Mouse (Mus musculus): ENCODE results near the gene Car6. TPM values are rescaled to one million over a fixed set of nuclear protein-coding genes. Genes with fewer than 3 reads are reported as not detected.

Gene Car6
- polyA plus RNA-seq, 1 experiment: not detected

DNA sequence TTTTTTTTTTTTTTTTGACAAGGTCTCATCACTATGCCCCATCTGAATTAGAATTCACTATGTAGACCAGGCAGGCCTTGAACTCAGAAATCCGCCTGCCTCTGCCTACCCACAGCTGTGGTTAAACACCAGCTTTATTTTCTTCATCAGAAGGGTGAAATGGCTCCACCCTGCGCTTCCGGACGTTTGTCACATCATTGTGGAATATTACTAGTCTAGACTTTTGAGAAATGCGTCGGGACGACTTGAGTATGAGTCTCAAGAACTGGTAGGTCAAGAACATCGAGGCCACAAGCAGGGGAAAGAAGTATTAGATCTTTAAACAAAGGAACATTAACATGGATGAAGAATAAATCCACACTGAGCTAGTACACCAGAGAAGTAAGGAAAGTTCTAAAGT, 34.9 kb upstream of the Car6 start:
- H3K27ac ChIP-seq (replicated peaks; ENCODE audit: low read depth, low read length): peak overlapping the region; percentile 91
- peak overlapping the region; percentile 15 for H3K4me3 ChIP-seq (ENCODE audit: insufficient read depth, low read depth, low read length)
- H3K4me1 ChIP-seq (ENCODE audit: control insufficient read depth, insufficient read depth, insufficient read length, low read length): peaks cover 11% of the 10 kb centered on the region

DNA sequence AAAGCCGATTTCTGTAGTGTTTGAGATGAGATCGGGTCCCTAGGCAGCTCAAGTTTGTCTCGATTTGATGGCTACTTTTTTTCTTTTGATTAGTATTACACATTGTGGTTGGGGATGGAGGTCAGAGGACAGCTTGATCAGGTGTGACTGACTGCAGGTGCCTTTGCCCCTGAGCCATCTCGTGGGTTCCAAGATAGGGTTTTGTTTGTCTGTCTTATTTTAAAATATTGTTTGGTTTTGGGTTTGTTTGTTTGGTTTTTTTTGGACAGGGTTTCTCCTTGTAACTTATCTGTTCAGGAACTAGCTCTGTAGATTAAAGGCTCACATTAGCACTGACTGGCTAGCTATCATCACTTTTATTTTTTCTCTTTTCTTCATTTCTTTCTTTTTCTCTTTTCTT, 34.5 kb upstream of the Car6 start:
- 0 out of 2 replicates have a peak overlapping the region, but pooled peaks have one; percentile 7 for H3K27ac ChIP-seq (replicated peaks; ENCODE audit: low read depth, low read length)
- H3K4me3 ChIP-seq (ENCODE audit: insufficient read depth, low read depth, low read length): no peak overlapping the region
- peaks cover 15% of the 10 kb centered on the region for H3K4me1 ChIP-seq (ENCODE audit: control insufficient read depth, insufficient read depth, insufficient read length, low read length)

DNA sequence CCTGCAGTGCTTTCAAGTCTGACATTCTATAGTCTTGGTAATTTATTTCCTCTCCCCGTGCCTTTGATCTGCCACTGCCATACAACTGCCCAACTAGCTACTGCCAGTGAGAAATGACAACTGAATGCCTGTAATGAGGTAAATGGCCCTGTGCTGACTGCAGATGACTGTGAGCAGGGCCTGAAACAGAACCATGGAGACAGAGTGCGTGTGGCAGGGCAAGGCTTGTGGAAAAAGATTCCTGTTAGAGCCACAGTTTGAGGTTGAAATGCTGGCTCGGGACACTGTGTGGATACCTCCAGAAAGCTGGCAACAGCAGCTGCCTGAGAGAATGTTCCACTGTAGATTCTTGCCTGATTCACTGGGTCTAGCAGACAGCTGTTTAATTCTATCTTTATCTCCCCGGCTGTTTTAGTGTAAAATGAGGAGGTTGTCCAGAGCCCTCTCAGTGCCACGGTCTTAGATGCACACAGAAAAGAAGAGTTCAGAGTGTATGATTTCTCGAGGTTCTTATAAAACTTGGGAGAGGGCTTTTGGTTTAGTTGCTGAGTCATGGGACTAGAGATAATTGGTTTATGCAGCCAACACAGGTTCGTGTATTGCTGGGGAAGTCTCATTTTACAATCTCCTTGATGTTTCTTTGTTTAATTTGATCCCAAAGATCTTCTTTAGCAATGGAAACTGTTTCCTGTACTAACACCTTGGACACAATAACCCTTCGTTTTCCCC, 33.6 kb upstream of the Car6 start:
- Histone ChIP-seq H3K4me3 (ENCODE audit: insufficient read depth, low read depth, low read length) (no peak overlapping the region), H3K4me1 (ENCODE audit: control insufficient read depth, insufficient read depth, insufficient read length, low read length) (peaks cover 19% of the 10 kb centered on the region), H3K27ac (replicated peaks; ENCODE audit: low read depth, low read length) (peak overlapping the region; percentile 19)

DNA sequence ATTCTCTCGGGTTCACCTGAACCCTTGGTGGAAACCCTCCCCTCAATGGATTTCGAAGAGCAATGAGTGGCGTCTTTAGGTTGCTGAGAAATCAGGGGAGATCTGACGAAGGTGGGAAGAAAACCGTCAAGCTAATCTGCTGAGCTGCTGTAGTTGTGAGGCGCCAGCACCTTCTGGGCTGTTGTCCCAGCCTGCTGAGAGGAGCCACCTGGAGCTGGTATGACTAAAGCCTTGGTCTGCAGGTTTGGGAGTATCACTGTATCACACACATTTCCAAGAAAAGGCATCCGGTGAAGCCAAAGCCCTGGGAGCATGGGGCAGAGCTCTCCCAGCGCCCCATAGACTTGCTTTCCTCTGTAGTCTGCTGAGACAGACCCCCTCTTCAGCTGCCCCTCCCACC, 30.7 kb upstream of the Car6 start:
- Histone ChIP-seq H3K27ac (replicated peaks; ENCODE audit: low read depth, low read length) (no peak overlapping the region), H3K4me1 (ENCODE audit: control insufficient read depth, insufficient read depth, insufficient read length, low read length) (peaks cover 19% of the 10 kb centered on the region), H3K4me3 (ENCODE audit: insufficient read depth, low read depth, low read length) (no peak overlapping the region)

DNA sequence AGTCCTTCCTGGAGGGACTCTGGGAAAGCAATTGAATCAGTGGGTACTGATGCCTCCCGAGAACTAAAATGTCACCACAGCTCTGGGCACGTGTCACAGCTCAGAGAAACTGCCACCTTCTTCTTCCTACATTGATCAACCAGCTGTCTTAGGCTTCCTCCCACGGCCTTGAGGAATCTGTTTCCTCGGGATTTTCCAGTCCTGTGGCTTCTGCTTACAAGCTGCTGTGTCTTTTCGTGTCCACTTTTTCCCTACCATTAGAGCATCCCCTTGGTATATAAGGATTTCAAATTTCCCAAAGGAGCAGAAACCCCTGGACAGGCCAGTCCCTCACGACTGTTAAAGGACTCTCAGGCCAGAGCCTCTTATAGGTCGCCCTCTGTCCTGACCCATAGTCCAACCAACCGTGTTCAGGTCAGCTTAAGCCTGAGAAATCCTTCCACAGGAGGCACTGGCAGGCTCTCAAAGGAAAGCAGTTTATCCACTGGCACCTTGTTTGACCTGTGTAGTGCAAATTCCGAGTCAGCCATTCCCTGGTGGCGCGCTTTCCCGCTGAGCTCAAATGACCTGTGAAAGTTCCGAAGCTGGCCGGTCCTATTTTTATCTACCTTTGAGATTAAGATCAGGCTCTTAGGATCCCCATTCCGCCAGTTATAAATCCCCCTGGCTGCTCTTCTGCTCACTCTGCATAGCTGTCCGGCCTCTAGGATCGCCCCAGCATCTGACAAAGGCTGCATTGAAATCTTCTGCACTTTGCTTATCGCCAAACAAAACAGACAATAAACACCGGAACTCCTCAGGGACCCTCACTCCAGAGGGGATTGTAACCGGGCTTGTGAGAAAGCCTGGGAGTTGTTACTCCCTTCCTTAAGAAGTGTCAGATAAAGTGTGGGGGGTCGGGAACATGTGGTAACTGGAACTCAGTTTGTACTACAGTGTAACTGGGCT, 29.6 kb upstream of the Car6 start:
- peak overlapping the region; percentile 56 for H3K27ac ChIP-seq (replicated peaks; ENCODE audit: low read depth, low read length)
- H3K4me3 ChIP-seq (ENCODE audit: insufficient read depth, low read depth, low read length): no peak overlapping the region
- H3K4me1 ChIP-seq (ENCODE audit: control insufficient read depth, insufficient read depth, insufficient read length, low read length): peaks cover 16% of the 10 kb centered on the region

DNA sequence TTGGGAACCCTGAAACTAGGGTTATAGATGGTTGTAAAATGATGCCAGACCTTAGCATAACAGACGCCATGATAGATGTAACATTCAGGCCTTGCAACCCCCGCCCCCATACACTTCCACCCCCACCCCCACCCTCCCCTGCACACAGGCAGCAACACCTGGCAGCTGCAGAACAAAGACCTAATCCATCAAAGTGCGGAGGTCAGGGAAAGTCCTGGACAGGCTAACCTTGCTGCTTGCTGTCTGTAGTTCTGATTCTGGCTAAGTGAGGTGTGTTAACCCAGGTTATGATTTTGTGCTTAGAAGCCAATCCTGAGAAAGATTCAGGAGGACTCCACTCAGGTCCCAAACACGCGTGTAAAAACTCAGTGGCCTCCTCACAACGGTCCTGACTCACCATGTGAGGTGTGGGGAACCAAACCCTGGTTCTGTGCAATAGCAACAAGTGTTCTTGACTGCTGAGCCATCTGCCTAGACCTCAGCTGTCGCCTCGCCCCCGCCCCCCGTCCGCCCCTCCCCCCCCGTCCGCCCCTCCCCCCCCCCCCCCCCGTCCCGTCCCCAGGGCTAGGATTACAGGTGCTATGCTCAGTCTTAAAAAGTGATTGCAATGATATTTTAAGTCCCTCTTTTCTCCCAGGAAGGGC, 28.7 kb upstream of the Car6 start:
- H3K4me1 ChIP-seq (ENCODE audit: control insufficient read depth, insufficient read depth, insufficient read length, low read length): peaks cover 16% of the 10 kb centered on the region
- no peak overlapping the region for H3K4me3 ChIP-seq (ENCODE audit: insufficient read depth, low read depth, low read length)
- no peak overlapping the region for H3K27ac ChIP-seq (replicated peaks; ENCODE audit: low read depth, low read length)

DNA sequence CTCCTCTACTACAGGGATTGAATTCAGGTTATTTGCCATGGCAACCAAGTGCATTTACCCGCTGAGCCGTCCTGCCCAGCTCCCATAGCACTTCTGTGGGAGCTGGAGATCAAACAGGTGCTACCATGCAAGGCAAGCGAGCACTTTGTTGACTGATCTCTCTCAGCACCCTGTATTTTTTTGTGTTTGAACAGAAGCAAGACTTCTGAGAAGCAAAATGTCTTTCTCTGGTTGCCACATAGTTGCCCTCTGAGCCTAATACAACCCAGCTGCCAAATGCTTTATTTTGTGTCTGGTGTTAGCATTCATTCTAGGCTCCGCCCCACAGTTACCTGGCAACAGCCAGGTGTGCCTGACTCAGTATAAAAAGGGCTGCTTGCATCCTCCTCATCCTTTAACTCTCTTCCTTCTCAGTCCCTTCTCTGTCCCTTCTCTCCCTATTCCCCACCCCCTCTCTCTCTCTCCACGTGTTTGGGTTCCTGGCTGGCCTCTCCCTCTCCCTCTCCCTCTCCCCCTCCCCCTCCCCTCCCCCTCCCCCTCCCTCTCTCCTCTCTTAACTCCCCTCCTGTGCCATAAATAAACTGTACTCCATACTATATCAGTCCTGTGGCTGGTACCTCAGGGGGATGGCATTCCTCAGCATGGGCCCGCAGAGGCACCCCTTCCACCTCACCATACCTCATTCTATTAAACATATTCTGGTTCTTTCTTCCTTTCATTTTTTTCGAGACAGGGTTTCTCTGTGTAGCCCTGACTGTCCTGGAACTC, 27.6 kb upstream of the Car6 start:
- H3K27ac ChIP-seq (replicated peaks; ENCODE audit: low read depth, low read length): 0 out of 2 replicates have a peak overlapping the region, but pooled peaks have one; percentile 32

DNA sequence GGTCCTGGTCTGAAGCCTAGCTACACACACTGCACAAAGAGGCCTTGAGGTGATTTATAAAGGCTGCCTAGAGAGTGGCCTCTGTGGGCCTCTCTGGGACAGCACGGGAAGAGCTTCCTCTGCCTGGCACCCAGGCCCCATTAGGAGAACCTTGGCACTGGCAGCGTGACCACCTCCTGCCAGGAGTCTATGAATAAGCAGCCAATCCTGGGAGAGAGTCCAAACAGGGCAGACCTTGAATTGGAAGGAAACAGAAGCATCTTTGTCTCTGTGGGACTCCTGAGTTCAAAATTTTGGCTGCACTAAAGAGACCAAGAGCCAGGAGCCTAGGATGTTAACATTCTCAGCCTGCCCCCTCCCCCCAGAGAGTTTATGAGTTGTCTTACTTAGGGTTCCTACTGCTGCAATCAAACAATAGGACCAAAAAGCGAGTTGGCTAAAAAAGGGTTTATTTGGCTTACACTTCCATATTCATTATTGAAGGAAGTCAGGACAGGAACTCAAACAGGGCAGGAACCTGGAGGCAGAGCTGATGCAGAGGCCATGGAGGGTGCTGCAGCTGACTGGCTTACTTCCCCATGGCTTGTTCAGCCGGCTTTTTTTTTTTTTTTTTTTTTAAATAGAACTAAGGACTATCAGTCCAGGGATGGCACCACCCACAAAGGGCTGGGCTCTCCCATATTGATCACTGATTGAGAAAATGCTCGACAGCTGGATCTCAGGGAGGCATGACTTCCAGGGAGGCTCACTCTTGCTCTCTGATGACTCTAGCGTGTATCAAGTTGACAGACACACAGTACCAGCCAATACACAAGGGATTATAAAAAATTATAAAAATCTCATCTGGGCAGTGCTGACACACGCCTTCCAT, 25.9 kb upstream of the Car6 start:
- peaks cover 14% of the 10 kb centered on the region for H3K4me1 ChIP-seq (ENCODE audit: control insufficient read depth, insufficient read depth, insufficient read length, low read length)
- H3K27ac ChIP-seq (replicated peaks; ENCODE audit: low read depth, low read length): no peak overlapping the region; the same call in 1 of the 2 replicates
- no peak overlapping the region for H3K4me3 ChIP-seq (ENCODE audit: insufficient read depth, low read depth, low read length)

More for the DNA sequence above, 27.6 kb upstream of the Car6 start:
- Histone ChIP-seq H3K4me3 (ENCODE audit: insufficient read depth, low read depth, low read length) (no peak overlapping the region), H3K4me1 (ENCODE audit: control insufficient read depth, insufficient read depth, insufficient read length, low read length) (peaks cover 14% of the 10 kb centered on the region)

DNA sequence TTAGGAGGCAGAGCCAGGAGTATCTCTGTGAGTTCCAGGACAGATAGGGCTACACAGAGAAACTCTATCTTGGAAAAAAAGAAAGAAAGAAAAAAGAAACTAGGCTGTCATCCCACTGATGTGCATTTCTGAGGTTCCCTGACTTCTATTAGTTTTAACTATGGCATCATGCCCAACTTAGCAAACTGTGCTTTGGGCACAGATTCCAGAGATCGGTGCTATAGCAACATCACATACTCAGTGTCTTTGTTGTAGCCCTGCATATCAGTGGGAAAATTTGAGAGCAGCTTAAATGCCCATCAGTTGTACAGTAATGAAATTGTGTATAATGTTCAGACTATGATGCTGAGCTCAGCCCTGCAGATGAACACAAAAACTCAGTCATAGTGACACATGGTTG, 24.6 kb upstream of the Car6 start:
- H3K27ac ChIP-seq (replicated peaks; ENCODE audit: low read depth, low read length): no peak overlapping the region
- peaks cover 10% of the 10 kb centered on the region for H3K4me1 ChIP-seq (ENCODE audit: control insufficient read depth, insufficient read depth, insufficient read length, low read length)
- no peak overlapping the region for H3K4me3 ChIP-seq (ENCODE audit: insufficient read depth, low read depth, low read length)

DNA sequence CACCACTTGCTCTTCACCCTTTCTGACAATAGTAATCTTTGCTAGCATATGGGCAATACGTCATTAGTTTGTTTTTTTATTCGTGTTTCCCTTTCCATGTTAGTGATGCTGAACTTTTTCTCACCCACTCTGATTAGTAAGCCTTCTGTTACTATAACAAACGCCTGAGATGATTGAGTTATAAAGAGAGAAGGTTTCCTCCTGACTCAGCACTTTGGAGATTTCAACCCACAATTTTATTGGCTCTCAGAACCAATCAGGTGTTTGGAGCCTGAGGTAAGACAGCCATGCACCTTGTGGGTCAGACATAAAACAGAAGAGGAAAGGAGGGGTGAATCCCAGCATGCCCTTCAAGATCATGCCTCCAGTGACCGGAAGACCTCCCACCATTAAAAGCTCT, 22.7 kb upstream of the Car6 start:
- H3K27ac ChIP-seq (replicated peaks; ENCODE audit: low read depth, low read length): no peak overlapping the region
- H3K4me3 ChIP-seq (ENCODE audit: insufficient read depth, low read depth, low read length): no peak overlapping the region
- H3K4me1 ChIP-seq (ENCODE audit: control insufficient read depth, insufficient read depth, insufficient read length, low read length): peaks cover 5% of the 10 kb centered on the region

DNA sequence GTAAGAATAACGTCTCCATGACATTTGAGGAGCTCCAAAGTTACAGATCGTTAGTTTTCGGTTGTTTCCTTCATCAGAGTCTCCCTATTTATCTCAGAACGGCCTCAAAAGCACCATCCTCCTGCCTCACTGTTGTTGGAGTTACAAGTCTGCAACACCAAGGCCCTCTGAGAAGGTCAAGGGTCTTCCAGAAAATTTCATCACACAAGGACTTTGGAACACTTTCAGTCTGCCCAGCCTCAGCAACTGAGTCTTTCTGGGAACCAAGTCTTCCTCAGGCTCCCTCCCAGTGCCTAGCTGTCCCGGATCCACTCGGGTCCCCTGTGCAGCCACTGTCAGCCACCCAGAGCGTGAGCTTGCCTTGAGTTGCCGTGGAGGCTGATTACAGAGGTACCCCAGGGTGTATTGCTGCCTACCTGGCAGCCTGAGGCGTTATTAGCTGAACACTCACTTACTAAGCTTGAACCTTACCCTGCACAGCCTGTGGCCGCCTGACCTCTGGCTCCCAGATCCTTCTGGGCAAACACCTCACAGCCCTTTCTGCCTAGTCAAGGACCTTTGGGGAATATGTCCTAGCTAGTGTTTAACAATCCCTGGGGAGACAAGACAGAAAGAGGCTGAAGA, 20.0 kb upstream of the Car6 start:
- no peaks in the 10 kb centered on the region for H3K4me1 ChIP-seq (ENCODE audit: control insufficient read depth, insufficient read depth, insufficient read length, low read length)
- H3K27ac ChIP-seq (replicated peaks; ENCODE audit: low read depth, low read length): peak overlapping the region; percentile 79
- H3K4me3 ChIP-seq (ENCODE audit: insufficient read depth, low read depth, low read length): no peak overlapping the region

DNA sequence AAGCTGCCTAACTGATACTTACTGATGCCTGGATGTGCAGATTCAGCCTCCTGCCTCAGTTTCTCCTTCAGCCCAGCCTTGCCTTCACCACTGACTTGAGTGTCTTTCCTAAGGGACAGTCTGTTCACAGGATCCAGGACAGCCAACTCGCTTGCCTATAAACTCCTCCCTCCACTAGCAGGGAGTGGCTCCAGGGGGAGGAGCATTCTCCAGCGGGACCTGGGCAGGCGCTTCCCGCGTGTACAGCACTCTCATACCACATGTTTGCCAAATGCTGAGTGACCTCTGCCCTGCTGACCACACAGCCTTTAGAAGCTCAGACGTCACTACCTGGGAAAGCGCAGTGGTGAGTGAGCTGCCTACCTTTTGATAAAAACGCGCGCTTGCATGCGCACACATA, 19.5 kb upstream of the Car6 start:
- Histone ChIP-seq H3K27ac (replicated peaks; ENCODE audit: low read depth, low read length) (peak overlapping the region; percentile 79), H3K4me3 (ENCODE audit: insufficient read depth, low read depth, low read length) (peak overlapping the region; percentile 40)

DNA sequence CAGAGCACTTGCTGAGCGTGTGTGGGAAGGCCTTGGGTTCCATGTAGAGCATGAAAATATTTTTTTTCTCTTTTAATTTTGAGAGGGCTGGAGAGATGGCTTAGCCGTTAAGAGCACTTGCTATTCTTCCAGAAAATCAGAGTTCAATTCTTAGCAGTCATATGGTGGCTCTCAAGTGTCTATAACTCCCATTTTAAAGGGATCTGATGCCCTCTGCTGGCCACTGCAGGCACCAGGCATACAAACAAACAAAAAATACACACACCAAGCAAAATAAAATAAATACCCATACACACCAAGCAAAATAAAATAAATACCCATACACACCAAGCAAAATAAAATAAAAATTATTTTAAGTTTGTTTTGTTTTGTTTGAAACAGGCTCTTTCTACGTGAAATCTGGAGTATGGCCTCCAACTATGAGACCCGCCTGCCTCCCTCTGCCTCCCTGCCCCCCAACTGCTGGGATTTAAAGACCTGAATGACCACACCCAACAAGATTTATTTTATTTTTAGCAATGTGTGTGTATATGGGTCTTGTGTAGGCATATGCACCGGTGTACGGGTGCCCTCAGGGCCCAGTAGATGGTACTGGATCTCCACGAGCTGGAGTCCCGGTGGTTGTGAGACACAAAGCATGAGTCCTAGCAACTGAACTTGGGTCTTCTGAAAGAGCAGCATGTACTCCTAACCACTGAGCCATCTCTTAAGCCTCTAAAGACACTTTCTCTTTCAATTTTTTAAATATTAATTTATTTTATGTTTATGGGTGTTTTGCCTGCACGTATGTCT, 18.6 kb upstream of the Car6 start:
- H3K4me3 ChIP-seq (ENCODE audit: insufficient read depth, low read depth, low read length): peak overlapping the region; percentile 37
- no peak overlapping the region for H3K27ac ChIP-seq (replicated peaks; ENCODE audit: low read depth, low read length)

More for the DNA sequence above, 19.5 kb upstream of the Car6 start:
- H3K4me1 ChIP-seq (ENCODE audit: control insufficient read depth, insufficient read depth, insufficient read length, low read length): no peaks in the 10 kb centered on the region

More for the DNA sequence above, 18.6 kb upstream of the Car6 start:
- no peaks in the 10 kb centered on the region for H3K4me1 ChIP-seq (ENCODE audit: control insufficient read depth, insufficient read depth, insufficient read length, low read length)
